Mouse (Mus musculus) natural killer cell, adult 2 months (primary cell): Measurements from ENCODE around the gene Serbp1.

Experiments used
- DNase-seq, 2 experiments: peaks; one replicate each; pipeline ENCODE4 v3.0.0; 2022; ENCODE audit warnings: low spot score in 2 of 2

Serbp1 gene

DNA sequence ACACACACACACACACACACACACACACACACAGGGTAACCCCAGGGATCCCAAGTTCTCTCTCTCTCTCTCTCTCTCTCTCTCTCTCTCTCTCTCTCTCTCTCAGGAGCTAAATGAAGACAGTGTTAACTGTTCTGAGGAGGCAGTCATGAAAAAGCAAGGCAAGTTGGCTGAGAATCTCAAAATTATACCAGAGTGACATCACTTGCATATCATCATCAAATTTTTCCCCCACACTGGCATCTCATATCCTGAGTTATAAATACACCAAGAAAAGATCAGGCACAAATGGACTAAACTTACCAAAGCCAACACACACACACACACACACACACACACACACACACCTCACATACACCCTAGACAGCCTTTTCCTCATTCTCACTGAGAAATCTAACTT is 7.0 kb upstream of the Serbp1 start:
- DNase-seq: no peak

DNA sequence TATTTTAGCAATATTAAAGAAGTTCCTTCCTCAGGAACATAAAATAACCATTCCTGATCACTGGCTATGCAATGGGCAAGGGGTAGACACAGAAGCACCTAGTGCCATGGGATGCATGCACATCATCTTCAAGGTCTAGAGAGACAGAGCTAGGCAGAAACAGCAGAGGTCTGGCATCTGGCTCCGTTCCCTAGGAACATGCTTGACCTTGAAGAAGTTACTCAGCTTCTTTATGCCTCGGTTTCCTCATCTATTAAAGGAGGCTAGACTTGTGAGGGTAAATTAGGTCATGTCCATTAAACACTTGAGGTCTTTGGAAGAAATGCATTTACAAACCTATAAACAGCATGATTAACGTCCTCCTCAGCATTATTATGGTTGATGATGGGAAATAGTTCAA is 2.3 kb upstream of the Serbp1 start:
- no peak for DNase-seq

DNA sequence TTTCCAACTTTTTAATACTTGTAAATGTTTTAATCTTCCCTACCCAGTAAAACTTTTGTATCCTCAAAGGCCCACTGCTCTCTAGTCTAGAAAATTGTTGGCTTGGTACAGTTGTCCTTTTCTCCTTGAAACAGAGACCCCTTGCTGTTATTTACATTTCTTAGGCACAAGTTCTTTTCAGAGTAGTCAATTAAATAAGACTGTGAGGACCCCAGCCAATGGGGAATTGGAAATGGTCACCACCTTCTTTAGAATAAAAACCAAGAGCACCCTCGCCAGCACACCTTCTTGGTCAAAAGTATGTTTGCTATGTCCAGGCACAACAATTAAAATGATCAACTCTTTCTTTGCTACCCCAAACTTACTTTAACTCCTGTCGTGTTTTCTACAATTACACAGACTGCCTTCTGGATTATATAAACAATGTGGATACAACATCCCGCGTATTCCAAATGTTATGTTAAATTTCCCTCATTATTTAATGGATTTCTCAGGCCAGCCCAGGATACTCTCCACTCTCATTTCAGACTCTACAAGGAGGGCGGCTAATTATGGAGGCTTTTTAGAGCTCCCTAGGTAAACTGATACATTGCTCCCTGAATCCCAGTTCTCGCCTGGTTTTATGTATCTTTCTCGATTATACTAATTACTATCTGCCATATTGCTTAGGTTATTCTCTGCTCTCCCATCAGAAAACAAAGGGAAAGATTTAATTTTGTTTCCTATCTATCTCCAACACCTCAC is 1.3 kb upstream of the Serbp1 start:
- DNase-seq: no peak

- DNase-seq: no peak
These were observed 3.3 kb downstream of the Serbp1 start for GRCm38 (mm10) chr6:67241263-67241662.

GRCm38 (mm10) chr6:67243765-67244420 is 5.9 kb downstream of the Serbp1 start:
- no peak for DNase-seq

DNA sequence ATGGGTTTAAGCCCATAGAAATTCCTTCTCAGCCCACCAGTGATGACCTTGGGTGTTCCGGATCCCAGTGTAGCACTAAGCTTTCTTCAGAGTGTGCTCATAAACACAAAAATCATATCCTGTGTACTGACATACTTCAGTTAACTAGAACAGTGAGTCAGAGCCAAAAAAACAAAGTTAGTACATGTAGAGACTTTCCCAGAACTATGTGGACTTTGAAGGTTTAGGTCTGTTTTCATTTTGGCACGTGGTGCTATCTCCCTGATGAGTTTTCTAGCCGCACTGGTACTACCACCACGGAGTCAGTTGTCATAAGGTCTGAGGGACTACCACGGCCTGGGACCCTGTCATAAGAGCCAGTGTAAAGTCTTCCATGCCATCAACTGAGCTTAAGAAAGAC is 6.5 kb downstream of the Serbp1 start:
- DNase-seq: no peak

DNA sequence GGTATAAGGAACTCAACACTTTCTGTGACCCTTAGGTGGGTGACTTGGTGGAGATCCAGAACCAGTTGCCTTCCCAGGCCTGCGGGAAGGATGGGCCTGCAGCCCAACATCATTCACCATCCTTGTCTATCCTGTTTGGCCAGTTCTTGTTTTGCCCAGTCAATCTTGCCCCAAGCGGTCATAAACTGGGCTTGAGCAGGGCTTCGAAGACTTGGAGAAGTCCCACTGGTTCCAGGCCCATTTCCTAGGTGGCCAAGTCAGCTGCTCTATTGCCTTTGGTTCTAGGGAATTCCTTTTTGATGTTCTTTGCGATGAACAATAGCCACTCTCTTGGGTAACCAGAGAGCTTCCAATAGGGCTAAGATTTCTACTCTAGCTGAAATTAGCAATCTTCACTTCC is 13.1 kb downstream of the Serbp1 start:
- no peak for DNase-seq

DNA sequence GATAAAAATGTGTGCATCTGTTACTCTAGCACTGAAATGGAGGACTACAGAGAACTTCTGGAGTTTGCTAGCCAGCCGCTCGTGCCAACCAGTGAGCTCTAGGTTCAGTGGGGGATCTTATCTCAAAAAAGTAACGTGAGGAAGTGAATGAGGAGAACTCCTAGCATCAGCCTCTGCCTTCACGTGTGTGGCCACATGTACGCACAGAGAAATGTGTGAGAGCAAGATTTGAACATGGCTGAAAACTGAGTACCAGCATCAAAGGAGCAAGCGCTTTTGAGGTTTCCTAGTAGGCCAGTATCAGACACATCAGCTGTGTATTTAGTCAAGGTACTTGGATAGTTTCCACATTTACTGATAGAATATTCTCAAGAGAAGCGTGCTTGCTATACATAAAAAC is 27.0 kb downstream of the Serbp1 start:
- DNase-seq: no peak

DNA sequence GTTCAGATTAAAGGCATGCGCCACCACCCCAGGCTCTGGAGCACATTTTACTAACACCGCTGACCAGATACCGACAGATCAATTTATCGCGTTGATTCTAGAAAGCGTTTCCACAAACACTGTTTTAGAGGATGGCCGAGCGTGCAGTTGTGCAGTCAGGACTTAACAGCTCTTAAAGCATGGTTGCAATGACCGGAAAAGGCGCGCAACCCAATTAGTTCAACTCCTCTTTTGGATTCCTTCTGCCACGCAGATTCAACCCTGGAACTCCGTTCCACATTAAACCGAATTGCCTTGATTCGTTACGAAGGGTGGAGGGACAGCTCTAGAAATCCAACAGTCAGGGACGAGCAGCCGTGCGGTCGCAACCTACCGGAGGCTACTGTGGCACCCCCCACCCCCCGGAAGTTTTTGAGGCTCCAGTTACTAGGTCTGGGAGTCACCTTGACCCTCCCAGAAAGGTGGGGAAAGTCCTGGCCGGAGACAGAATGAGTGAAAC is 28.2 kb downstream of the Serbp1 start:
- no peak for DNase-seq

GRCm38 (mm10) chr6:67266664-67267407 is 28.9 kb downstream of the Serbp1 start:
- peak; percentile 94 to 97 for DNase-seq

DNA sequence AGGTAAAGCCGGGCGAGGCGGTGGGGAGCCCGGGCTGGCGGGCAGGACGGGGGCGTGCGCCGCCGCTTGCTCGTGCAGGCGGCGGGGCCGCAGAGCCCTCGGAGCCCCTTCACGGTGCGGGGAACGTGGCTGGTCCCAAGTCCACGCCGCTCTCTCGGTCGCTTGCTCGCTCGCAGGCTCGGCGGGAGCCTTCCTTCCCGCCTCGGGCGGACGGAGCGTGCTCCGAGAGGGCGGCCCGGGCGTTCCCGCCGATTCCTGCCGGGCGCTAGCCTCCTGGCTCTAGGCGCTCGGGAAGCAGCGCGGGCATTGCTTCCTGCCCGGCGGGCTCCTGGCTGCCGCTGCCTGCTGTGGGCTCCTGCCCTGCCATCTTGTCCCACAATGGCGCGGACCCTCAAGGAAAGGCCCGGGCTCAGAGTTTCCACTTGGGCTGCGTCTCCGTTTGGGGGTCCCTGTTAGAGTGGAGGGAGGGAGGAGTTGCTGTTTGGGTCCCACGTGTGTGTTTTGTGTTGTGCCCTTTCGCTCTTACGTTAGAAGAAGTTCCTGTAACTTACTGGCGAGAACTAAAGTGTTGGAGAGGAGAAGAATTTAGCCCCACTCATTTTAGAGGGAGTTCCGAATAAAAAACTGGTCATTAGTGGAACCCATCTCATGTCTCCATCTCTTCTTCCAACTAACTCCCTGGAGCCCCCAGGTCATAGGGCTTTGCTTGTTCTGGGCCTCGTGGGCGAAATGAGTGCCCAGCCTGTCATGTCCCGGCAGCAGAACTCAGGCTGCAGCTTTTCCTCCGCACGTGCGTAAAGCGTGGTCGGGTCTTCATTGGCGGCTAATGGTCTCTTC is 29.6 kb downstream of the Serbp1 start:
- peak; percentile 14 to 15 for DNase-seq

GRCm38 (mm10) chr6:67268245-67268612 is 30.3 kb downstream of the Serbp1 start:
- DNase-seq: no peak

GRCm38 (mm10) chr6:67268983-67269382 is 31.0 kb downstream of the Serbp1 start:
- no peak for DNase-seq

DNA sequence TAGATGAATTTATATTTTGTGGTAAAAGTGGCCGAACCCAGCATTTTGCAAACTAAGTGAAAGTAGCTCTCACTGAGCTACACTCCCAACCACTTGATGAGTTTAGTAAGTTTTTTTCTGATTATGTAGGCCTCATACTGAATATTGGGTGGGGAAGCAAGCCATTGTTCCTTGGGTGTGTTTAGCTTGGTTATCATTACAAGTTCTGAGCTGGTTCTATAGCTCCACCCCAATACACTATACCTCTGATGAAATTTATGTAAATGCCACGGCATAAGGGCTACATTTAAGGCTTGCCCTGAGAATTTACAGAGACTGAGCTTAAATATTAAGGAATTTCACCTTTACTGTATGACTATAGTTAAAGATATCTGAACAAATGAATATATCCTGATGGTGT is 31.5 kb downstream of the Serbp1 start:
- DNase-seq: no peak

- DNase-seq: no peak
These were observed 40.0 kb downstream of the Serbp1 start for GRCm38 (mm10) chr6:67277944-67278343.

DNA sequence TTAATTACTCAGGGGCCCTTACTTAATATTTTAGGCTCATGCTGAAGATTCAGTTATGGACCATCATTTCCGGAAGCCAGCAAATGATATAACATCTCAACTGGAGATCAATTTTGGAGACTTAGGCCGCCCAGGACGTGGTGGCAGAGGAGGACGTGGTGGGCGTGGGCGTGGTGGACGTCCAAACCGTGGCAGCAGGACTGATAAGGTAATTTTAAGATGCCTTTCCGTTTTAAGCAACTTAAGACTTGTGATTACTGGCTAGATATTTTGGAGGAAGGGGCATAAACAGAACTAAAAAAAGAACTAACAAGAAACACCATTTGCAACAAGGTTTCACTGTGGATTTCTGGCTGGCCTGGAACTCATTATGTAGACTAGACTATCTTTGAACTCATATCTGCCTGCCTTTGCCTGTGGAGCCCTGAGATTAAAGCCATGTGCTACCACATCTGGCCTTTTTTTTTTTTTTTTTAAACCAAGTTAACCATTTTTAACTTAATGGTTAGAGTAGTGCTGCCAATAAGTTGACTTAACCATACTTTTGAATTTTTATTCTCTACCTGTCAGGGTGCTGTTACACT is 43.7 kb downstream of the Serbp1 start:
- DNase-seq: no peak

GRCm38 (mm10) chr6:67282897-67283296 is 44.9 kb downstream of the Serbp1 start:
- DNase-seq: no peak

DNA sequence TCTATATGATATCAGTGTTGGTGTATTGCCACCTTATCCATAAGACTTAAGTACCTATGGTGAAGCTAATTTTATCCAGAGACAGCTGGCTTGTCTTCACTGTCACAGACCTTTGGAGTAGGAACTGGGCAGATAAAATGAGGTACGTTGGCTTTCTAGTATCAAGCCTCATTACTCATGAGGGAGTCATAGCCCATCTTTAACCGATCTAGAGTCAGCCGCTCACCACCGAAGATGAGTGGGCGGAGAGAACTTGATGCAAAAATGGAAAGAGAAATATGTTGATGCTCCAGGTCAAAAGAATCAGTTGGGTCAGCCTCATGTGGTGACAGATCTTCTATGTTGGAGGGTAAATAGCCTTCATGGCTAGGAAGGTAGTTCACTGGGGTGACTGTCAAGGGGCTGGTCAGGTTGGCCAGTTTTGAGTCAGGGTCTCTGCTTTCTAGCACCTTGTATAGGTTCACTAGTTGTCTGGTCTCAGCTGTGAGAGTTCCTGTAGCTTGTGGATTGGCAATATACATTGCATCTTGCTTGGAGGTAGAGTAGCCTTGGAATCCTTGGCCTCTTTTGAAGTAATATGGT is 54.2 kb downstream of the Serbp1 start:
- no peak for DNase-seq

DNA sequence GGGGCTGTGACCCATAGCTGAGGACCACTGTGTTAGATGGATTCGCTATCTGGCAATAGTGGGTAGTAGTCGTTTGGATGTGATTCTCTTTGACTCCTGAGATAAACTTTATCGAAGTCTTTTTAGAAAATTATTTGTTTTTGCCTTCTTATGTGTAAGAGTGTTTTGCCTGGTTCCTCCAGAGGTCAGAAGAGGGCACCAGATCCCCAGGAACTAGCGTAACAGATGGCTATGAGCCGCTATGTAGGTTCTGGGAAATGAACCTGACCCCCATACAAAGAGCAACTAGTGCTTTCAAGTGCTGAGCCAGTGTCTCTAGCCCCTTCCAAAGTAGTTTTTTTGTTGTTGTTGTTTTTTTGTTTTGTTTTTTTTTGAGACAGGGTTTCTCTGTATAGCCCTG is 58.1 kb downstream of the Serbp1 start:
- DNase-seq: peak in 1 of 2 experiments; percentile 4

DNA sequence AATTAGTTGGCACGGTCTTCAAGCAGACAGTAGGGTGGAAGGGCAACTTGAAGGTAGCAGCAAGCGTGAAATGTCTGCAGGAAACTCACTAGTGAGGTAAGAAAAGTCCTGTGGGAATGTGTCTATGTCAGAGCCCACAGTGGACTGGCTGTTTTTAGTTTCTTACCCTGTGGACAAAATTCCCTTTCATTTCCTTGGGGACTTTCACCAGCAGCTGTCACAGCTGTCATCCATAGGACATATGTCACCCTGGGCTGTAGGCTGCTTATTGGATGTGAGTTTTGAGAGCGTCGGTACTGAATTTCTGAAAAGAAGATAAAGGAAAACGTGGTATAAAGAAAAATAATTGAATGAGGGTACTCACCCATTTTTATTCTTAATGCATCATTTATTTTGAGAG is 60.8 kb downstream of the Serbp1 start:
- DNase-seq: no peak

- DNase-seq: no peak
These were observed 62.3 kb downstream of the Serbp1 start for GRCm38 (mm10) chr6:67300300-67300699.
